In the genomic region with DNA sequence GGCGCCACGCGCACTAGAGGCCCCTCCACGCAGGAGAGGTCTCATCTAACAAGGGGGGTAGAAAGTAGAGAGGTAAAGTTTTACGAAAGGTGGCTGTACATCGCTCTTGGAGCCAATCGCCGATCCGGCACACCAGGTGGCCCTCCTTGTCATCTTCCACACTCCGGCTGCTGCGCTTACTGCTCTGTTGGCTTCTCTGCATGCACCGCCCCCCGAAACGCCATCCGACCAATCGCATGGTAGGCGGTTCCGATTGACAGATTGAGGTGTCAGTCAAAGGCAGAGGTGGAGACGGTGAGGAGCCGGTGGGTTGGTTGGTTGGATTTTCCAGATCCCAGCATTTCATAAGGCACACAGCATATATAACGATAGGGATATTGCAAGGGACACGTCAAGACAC, we compare ENCODE assay signal across 11 mouse cellular contexts. TPM values are rescaled to one million over a fixed set of nuclear protein-coding genes. Genes with fewer than 3 reads are reported as not detected.
DNase-seq lines count a peak whose midpoint lies in the region; ATAC-seq and TF ChIP-seq lines count a peak whose summit lies in the region.
"Had no signal": no experiment of that assay in that cellular context is flagged by ENCODE, and none has a peak within 500 bp of the region (broad histone marks: within the 10 kb centered on the region; RNA-seq: fewer than 3 reads in every experiment).

No protein-coding gene starts in this region.

- 86% methylated on average over 22 of the region's 22 CpGs for WGBS in heart, embryonic 12.5 days

- no peak overlapping the region for H3K27ac ChIP-seq in heart, embryonic 12.5 days (ENCODE audit: poor library complexity, severe bottlenecking)
- no peak overlapping the region for H3K27ac ChIP-seq in ES-E14 (ENCODE audit: insufficient read depth, low read depth, low read length, poor library complexity, severe bottlenecking)
- H3K27ac ChIP-seq: forebrain, embryonic 13.5 days; limb, embryonic 10.5 days; neural tube, embryonic 12.5 days had no signal

- ATAC-seq in heart, embryonic 12.5 days (ENCODE audit: insufficient number of reproducible peaks, low FRiP score) = peak; percentile 46
- ATAC-seq: forebrain, embryonic 13.5 days had no signal

- H3K4me1 ChIP-seq in heart, embryonic 12.5 days (replicated peaks) = peaks cover 46% of the 10 kb centered on the region
- H3K4me1 ChIP-seq in ES-E14 (ENCODE audit: control insufficient read depth in 2 of 2, insufficient read depth in 2 of 2, low read length in 2 of 2, poor library complexity in 1 of 2) = peaks cover 0 to 5% of the 10 kb centered on the region in 2 experiments; a peak in 3 of 4 replicates

- H3K4me2 ChIP-seq in heart, embryonic 12.5 days = peak overlapping the region; percentile 40; the same call in 1 of the 2 replicates
- H3K4me2 ChIP-seq: forebrain, embryonic 13.5 days; neural tube, embryonic 12.5 days had no signal

- no peaks in the 10 kb centered on the region for H3K27me3 ChIP-seq in heart, embryonic 12.5 days (replicated peaks)
- H3K27me3 ChIP-seq: forebrain, embryonic 13.5 days; neural tube, embryonic 12.5 days had no signal

- H3K36me3 ChIP-seq in heart, embryonic 12.5 days = peaks cover 78% of the 10 kb centered on the region
- peaks cover 52% of the 10 kb centered on the region for H3K36me3 ChIP-seq in ES-E14 (ENCODE audit: control insufficient read depth, insufficient read depth, low read length, poor library complexity, severe bottlenecking)

- 0 out of 2 replicates have a peak overlapping the region, but pooled peaks have one; percentile 21 for H3K9ac ChIP-seq in heart, embryonic 12.5 days
- no peak overlapping the region for H3K9ac ChIP-seq in ES-E14 (ENCODE audit: insufficient read depth, low read depth, low read length, poor library complexity, severe bottlenecking)
- H3K9ac ChIP-seq: forebrain, embryonic 13.5 days; neural tube, embryonic 12.5 days had no signal

- H3K9me3 ChIP-seq in heart, embryonic 12.5 days (replicated peaks) = no peaks in the 10 kb centered on the region
- H3K9me3 ChIP-seq in ES-E14 (ENCODE audit: control insufficient read depth, insufficient read depth, low read depth, low read length) = no peaks in the 10 kb centered on the region
- H3K9me3 ChIP-seq: forebrain, embryonic 13.5 days; G1E; limb, embryonic 10.5 days; neural tube, embryonic 12.5 days had no signal

- 0 out of 2 replicates have a peak overlapping the region, but pooled peaks have one; percentile 1 for H3K4me3 ChIP-seq in heart, embryonic 12.5 days
- 0 out of 4 replicates have a peak overlapping the region, but pooled peaks of 1 of the 2 experiments have one; percentile 13 for H3K4me3 ChIP-seq in ES-E14 (ENCODE audit: insufficient read depth in 1 of 2, low read depth in 1 of 2, low read length in 2 of 2, poor library complexity in 1 of 2, severe bottlenecking in 1 of 2)
- H3K4me3 ChIP-seq: forebrain, embryonic 13.5 days; limb, embryonic 10.5 days; neural tube, embryonic 12.5 days had no signal

- in situ Hi-C loops in ES-E14 (cut with MboI; ENCODE audit: low sequenced_read_pairs in 2 of 2, unreplicated experiment in 2 of 2) = no loop called here

- DNase-seq in heart, adult 18-20 months = no peak
- DNase-seq in ES-E14 (ENCODE audit: low read depth, low spot score) = peak; percentile 69
- DNase-seq in cerebellum, adult 18-20 months = peak; percentile 39 to 41
- DNase-seq in liver = peak; percentile 77
- DNase-seq in ovary, postnatal 36 days (ENCODE audit: low spot score) = no peak
- no peak for DNase-seq in neural tube, embryonic 10.5 days (ENCODE audit: extremely low spot score, low spot score)

TF ChIP-seq in ES-E14, 5 proteins besides CTCF, POLR2A, EP300 and RAD21:
- TF ChIP-seq HCFC1 (IDR thresholded peaks at IDR 0.05; ENCODE audit: borderline replicate concordance, insufficient read depth, low read length) (peak; percentile 36; the same call in 1 of the 2 replicates), CHD2 (IDR thresholded peaks at IDR 0.05; ENCODE audit: low read depth, low read length) (peak; percentile 52; the same call in 1 of the 2 replicates), MAFK (IDR thresholded peaks at IDR 0.05; ENCODE audit: insufficient read depth, low read depth, low read length) (no peak)

RNA-seq across cellular contexts. Expression of a gene that starts 7.1 kb away (rescaled TPM):
- polyA plus RNA-seq in heart, embryonic 12.5 days (2016; fragmentation: Nextera tagmentation; extraction: Ambion mirVana) = 67.0 and 68.1 TPM in 2 replicates
- 10 to 100 TPM; 21.3 to 29.0 TPM for total RNA-seq in heart, adult 18-20 months (2021)
- total RNA-seq in ES-E14 (2012; rRNA removed) = 38.3 and 41.5 TPM in 2 replicates

RNA-seq across cellular contexts. Expression of a gene that starts 50.2 kb away (rescaled TPM):
- polyA plus RNA-seq in heart, embryonic 12.5 days (2016; fragmentation: Nextera tagmentation; extraction: Ambion mirVana) = 21.2 and 21.3 TPM in 2 replicates
- 1 to 10 TPM; 4.7 to 6.6 TPM for total RNA-seq in heart, adult 18-20 months (2021)
- total RNA-seq in ES-E14 (2012; rRNA removed) = 10.2 TPM in 2 replicates

Comparison
In these comparisons a context has a peak if more than half of its experiments do, and no peak if none do; other contexts are left out.
1. DNase-seq: peak in ES-E14 (single experiment), cerebellum, adult 18-20 months (2 of 2) and liver (single experiment); none in heart, adult 18-20 months (0 of 2), ovary, postnatal 36 days (single experiment) and neural tube, embryonic 10.5 days (single experiment).